Mouse (Mus musculus): ENCODE data around the gene Atp9a.

Atp9a gene

GRCm38 (mm10) chr2:168737878-168738277 lies 4.3 kb downstream of the Atp9a start:
- DNase-seq = no peak

- no peak for DNase-seq
Measured at GRCm38 (mm10) chr2:168734023-168734422, 8.2 kb downstream of the Atp9a start.

GRCm38 (mm10) chr2:168731258-168731657 lies 11.0 kb downstream of the Atp9a start:
- DNase-seq = no peak

DNA sequence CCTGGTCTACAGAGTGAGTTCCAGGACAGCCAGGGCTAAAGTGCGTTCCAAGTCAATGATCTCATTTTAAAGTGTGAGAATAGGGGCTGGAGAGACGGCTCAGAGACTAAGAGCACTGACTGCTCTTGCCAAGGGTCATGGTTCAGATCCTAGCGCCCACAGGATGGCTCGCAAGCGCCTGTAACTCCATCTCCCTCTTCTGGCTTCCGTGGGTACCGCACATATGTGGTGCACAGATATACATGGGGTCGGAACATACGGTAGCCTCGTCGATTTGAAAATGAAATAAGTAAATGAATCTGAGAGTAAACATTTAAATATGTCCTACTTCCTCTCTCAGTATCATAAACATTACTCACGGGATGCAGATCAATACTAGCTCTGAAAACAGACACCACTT lies 12.5 kb downstream of the Atp9a start:
- DNase-seq = no peak

DNA sequence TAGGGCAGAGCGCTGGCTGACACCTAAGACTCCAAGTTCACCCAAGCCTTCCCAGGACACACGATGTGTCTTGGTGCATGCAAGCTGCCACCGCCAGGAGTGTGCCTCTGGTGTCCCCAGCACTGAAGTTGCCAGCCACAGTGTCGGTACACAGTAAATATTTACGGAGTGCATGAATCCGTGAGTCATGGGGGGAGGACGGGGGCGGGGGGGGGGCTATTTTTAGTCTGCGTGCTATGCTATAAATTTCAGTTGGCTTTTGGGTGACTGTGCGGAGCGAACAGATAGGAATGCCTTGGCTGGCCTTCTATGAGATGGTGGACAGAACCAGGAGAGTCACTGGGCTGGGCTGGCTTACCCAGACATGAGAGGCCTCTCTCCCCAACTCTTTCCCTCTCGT lies 14.2 kb downstream of the Atp9a start:
- no peak for DNase-seq

DNA sequence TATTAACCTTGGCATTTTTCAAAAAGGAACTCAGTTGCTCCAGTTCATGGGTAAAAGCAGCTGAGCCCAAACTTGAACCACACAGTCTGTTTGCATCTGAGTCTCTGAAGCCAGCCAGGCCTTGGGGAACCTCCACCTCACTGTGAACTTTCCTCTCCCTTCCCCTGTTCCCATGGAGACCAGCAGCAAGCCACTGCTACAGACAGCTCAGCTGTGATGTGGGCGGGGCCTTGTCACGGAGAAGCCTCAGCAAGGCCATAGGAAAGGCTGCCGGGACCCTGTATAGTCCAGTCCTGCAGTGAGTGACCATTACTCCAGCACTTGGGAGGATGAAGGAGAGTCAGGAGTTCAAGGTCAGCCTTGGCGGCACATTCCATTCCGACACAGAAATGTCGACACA lies 16.2 kb downstream of the Atp9a start:
- peak in 1 of 2 experiments; percentile 37 for DNase-seq

DNA sequence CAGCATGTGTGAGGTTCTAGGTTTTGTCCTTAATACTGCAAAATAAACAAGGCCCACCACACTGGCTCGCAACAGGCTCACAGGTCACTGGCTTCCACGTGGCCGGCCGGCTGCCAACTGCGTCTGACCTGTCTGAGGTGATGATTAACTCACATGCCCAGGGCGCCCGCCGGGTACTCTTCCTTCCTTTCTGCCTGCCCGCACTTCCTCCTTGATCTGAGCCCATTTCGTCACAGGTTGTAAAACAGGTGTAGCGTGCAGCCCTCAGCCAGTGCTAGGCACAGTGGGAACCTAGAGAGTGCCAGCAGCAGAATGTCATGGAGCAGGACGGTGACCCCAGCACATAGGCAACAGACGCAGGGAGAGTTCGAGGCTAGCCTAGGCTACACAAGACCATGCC lies 20.9 kb downstream of the Atp9a start:
- no peak for DNase-seq

GRCm38 (mm10) chr2:168719742-168720141 lies 22.5 kb downstream of the Atp9a start:
- DNase-seq = no peak

- DNase-seq = no peak
Measured at GRCm38 (mm10) chr2:168718735-168719134, 23.5 kb downstream of the Atp9a start.

- no peak for DNase-seq
Measured at GRCm38 (mm10) chr2:168718267-168718666, 23.9 kb downstream of the Atp9a start.

DNA sequence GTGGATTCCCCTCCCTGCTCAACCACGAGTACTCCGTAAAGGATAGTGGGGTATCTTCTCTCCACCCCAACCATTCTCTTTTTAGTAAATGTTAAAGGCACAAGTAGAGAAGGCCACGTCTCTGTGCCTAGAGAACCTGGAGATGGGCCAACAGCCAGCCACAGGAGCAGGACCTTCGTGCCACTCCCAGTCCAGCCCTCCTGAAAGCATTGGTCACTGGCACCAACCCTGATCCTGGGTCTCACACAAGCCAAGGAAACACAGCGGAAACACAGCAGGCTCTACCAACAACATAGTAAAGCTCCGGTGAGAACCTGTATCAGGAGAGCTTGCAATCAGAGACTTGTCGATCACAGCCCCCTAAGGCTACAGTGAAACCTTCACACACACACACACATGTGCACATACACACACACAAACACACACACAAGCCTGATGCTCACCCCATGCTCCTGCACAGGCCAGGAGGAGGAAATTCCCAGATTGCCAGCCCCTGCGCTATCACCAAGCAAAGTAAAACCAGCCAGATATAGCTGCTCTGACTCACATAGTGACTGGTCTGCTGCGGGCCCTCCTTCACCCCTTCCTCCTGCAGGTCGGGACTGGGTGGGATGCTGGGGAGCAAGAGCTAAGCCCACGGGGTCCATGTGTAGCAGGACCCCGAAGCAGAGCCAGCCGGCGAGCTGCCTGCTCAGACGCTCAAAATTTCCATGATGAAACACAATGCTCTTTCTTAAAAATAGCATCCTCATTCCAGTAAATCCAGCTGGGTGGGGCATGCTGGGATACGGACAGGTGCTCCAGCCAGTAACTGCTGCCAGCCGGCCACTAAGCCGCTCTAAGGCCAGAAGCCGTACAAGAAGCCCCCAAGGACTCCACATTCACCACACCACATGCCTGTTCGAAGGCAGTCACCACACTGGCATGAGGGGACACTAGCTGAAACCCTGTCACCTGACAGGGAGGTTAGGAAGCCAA lies 29.7 kb downstream of the Atp9a start:
- DNase-seq = no peak

GRCm38 (mm10) chr2:168710979-168711378 lies 31.2 kb downstream of the Atp9a start:
- no peak for DNase-seq

GRCm38 (mm10) chr2:168707766-168708165 lies 34.4 kb downstream of the Atp9a start:
- no peak for DNase-seq

- no peak for DNase-seq
Measured at GRCm38 (mm10) chr2:168702266-168702665, 39.9 kb downstream of the Atp9a start.

GRCm38 (mm10) chr2:168695027-168695403 lies 47.2 kb downstream of the Atp9a start:
- no peak for DNase-seq

DNA sequence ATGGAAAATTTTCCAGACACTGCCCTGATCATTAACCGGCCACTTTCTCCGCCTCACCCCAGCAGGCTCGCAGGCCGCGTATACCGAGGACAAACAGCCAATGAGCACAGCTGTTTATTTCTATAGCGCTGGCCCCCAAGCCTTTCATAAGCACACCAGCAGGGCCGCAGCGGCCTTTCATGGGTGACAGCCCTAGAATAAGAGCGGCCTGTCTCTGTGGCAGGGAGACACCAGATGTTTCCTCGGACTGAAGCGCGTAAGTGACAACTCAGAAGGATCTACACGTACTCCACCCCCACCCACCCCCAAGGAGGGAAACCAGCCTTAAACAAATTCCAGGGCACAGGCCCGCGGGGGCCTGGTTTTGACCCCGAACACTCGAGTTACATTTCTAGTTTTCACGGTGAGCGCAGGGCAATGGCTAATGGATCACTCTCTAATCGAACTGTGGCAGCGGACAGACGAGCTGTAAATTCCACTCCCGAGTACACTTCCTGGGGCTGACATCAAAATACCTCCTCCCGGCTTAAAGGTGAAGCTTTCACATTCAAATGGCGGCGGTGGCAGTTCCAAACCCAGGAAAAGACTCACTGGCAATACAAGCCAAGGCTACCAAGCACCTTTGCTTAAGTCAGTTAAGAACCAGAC lies 47.7 kb downstream of the Atp9a start:
- DNase-seq = no peak

GRCm38 (mm10) chr2:168691774-168692173 lies 50.4 kb downstream of the Atp9a start:
- peak; percentile 38 to 43 for DNase-seq

- DNase-seq = no peak
Measured at GRCm38 (mm10) chr2:168687326-168687725, 54.9 kb downstream of the Atp9a start.

- no peak for DNase-seq
Measured at GRCm38 (mm10) chr2:168685909-168686308, 56.3 kb downstream of the Atp9a start.

DNA sequence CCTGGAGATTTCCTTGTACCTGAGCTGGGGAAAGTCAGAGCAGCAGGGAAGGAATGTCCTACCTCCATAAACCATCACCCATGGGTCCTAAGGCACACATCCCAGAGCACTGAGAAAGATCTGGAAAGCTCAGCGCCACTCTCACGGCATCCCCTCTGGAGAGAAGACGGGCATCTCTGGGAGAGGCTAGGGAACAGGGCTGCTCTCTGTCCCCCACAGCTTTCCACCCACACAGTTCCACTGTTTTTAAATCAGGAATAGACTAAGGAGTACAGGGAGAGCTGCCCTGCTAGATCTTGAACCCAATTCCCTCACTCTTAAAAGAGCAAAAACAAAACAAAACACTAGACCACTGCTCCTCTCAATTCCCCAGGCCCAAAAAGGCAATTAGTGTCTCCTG lies 57.5 kb downstream of the Atp9a start:
- DNase-seq = no peak

GRCm38 (mm10) chr2:168683520-168684150 lies 58.6 kb downstream of the Atp9a start:
- peak in 1 of 2 experiments; percentile 5 for DNase-seq

DNA sequence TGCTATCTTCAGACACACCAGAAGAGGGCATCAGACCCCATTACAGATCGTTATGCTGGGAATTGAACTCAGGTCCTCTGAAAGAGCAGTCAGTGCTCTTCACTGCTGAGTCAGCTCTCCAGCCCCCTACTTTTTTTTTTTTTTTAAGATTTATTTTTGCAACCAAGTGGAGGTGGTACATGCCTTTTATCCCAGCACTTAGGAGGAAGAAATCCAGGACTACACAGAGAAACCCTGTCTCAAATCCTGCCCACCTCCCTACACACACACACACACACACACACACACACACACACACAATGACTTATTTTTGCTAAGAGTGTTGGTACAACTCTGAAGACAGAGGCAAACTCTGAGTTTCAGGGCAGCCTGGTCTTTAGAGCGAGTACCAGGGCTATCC lies 59.5 kb downstream of the Atp9a start:
- DNase-seq = no peak

GRCm38 (mm10) chr2:168681531-168681930 lies 60.7 kb downstream of the Atp9a start:
- DNase-seq = no peak

Data from thymus, postnatal 36 days (tissue).